Mouse (Mus musculus): ENCODE measurements around the gene Ttyh1. TPM values are rescaled to one million over a fixed set of nuclear protein-coding genes. Genes with fewer than 3 reads are reported as not detected.

The Ttyh1 gene
- polyA plus RNA-seq, 1 experiment from 2014 or later = 43.6 TPM

- ATAC-seq (ENCODE audit: low FRiP score) (no peak), DNase-seq (ENCODE audit: low spot score, missing footprints) (no peak)
- Histone ChIP-seq H3K4me3 (ENCODE audit: low read depth, low read length) (no peak overlapping the region), H3K4me1 (ENCODE audit: control insufficient read depth, insufficient read depth, low read length) (no peaks in the 10 kb centered on the region), H3K4me2 (no peak overlapping the region), H3K27ac (ENCODE audit: low read depth, low read length) (no peak overlapping the region), H3K36me3 (ENCODE audit: control insufficient read depth, insufficient read depth, low read length) (no peaks in the 10 kb centered on the region), H3K27me3 (ENCODE audit: control insufficient read depth, insufficient read depth, low read length) (no peaks in the 10 kb centered on the region), H3K9me3 (ENCODE audit: control insufficient read depth, low read length) (no peaks in the 10 kb centered on the region), H3K9ac (ENCODE audit: low read length) (no peak overlapping the region)
- WGBS = 78% methylated on average over 4 of the region's 4 CpGs
These were observed 31.8 kb upstream of the Ttyh1 start for GRCm38 (mm10) chr7:4087238-4087895.

GRCm38 (mm10) chr7:4087896-4088480, 31.2 kb upstream of the Ttyh1 start:
- 86% methylated on average over 6 of the region's 6 CpGs for WGBS
- Histone ChIP-seq H3K9ac (ENCODE audit: low read length) (no peak overlapping the region), H3K27me3 (ENCODE audit: control insufficient read depth, insufficient read depth, low read length) (no peaks in the 10 kb centered on the region), H3K4me1 (ENCODE audit: control insufficient read depth, insufficient read depth, low read length) (no peaks in the 10 kb centered on the region), H3K4me3 (ENCODE audit: low read depth, low read length) (no peak overlapping the region), H3K36me3 (ENCODE audit: control insufficient read depth, insufficient read depth, low read length) (no peaks in the 10 kb centered on the region), H3K4me2 (no peak overlapping the region), H3K27ac (ENCODE audit: low read depth, low read length) (no peak overlapping the region), H3K9me3 (ENCODE audit: control insufficient read depth, low read length) (no peaks in the 10 kb centered on the region)
- no peak for DNase-seq (ENCODE audit: low spot score, missing footprints)
- ATAC-seq (ENCODE audit: low FRiP score) = no peak

DNA sequence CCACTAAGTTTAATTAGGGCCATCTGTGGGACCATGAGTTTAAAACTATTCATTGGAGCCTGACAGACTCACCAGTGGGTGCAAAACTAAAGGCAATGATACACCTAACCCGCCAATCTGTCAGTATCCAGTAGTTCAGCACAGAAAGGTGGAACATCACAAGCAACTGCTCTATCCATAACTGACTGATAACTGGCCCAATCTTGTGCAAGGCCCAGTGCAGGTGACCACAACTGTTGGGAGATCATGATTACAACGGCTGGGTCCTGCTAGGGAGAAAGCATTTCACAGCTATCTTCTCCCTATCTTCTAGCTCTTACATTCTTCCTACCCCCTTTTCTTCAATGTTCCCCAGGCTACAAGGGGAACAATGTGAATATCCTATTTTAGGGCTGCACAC, 30.5 kb upstream of the Ttyh1 start:
- DNase-seq (ENCODE audit: low spot score, missing footprints) = no peak
- no peaks in the 10 kb centered on the region for H3K27me3 ChIP-seq (ENCODE audit: control insufficient read depth, insufficient read depth, low read length)
- H3K9me3 ChIP-seq (ENCODE audit: control insufficient read depth, low read length) = no peaks in the 10 kb centered on the region
- no peak overlapping the region for H3K27ac ChIP-seq (ENCODE audit: low read depth, low read length)
- H3K9ac ChIP-seq (ENCODE audit: low read length) = no peak overlapping the region
- H3K36me3 ChIP-seq (ENCODE audit: control insufficient read depth, insufficient read depth, low read length) = no peaks in the 10 kb centered on the region
- H3K4me2 ChIP-seq = no peak overlapping the region
- H3K4me3 ChIP-seq (ENCODE audit: low read depth, low read length) = no peak overlapping the region
- ATAC-seq (ENCODE audit: low FRiP score) = no peak
- 84% methylated on average over 2 of the region's 2 CpGs for WGBS
- H3K4me1 ChIP-seq (ENCODE audit: control insufficient read depth, insufficient read depth, low read length) = no peaks in the 10 kb centered on the region

DNA sequence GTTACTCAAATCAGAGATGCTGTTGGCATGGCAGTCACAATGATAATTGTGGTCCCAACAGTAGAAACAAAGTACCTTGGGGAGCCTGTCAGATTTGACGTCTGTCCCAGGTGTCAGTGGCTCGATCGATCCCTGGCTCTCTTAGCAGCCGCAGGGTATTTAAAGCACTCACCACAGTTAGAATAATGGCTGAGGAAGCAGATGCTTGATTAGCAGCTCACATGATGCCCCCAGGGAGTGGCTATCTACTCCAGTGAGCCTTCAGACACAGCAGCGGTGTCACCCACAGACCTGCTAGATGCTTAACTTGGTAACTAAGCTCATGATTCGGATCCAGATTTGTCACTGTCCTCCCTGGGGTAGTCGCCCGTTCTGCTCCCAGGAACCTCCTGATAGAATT, 28.0 kb upstream of the Ttyh1 start:
- WGBS = 64% methylated on average over 8 of the region's 8 CpGs
- H3K27ac ChIP-seq (ENCODE audit: low read depth, low read length) = no peak overlapping the region
- no peaks in the 10 kb centered on the region for H3K9me3 ChIP-seq (ENCODE audit: control insufficient read depth, low read length)
- ATAC-seq (ENCODE audit: low FRiP score) (0 out of 2 replicates have a peak, but pooled peaks have one; percentile 9), DNase-seq (ENCODE audit: low spot score, missing footprints) (no peak)
- H3K27me3 ChIP-seq (ENCODE audit: control insufficient read depth, insufficient read depth, low read length) = no peaks in the 10 kb centered on the region
- no peak overlapping the region for H3K4me2 ChIP-seq
- no peak overlapping the region for H3K9ac ChIP-seq (ENCODE audit: low read length)
- no peaks in the 10 kb centered on the region for H3K4me1 ChIP-seq (ENCODE audit: control insufficient read depth, insufficient read depth, low read length)
- no peaks in the 10 kb centered on the region for H3K36me3 ChIP-seq (ENCODE audit: control insufficient read depth, insufficient read depth, low read length)
- no peak overlapping the region for H3K4me3 ChIP-seq (ENCODE audit: low read depth, low read length)

DNA sequence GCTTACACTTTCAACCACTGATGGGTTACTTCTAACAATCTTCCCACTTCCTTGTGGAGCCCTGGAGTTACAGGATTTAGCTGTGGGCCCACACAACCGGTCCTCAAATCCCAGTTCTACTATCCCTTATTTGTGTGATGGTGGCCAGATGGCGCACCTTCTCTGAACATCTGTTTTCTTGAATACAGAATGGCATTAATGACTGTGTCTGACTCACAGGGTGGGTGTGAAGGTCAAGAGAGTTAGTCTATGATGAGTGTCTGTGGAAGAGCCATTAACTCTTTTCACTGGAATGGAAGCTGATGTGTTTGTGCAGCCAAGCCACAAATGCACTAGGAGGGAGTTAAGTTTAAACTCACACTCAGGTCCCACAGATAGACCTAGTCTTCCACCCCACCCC, 20.9 kb upstream of the Ttyh1 start:
- no peak overlapping the region for H3K9ac ChIP-seq (ENCODE audit: low read length)
- no peak overlapping the region for H3K4me2 ChIP-seq
- no peak for DNase-seq (ENCODE audit: low spot score, missing footprints)
- WGBS = 82% methylated on average over 2 of the region's 2 CpGs
- H3K27ac ChIP-seq (ENCODE audit: low read depth, low read length) = no peak overlapping the region
- no peaks in the 10 kb centered on the region for H3K36me3 ChIP-seq (ENCODE audit: control insufficient read depth, insufficient read depth, low read length)
- H3K4me1 ChIP-seq (ENCODE audit: control insufficient read depth, insufficient read depth, low read length) = no peaks in the 10 kb centered on the region
- ATAC-seq (ENCODE audit: low FRiP score) = no peak
- H3K27me3 ChIP-seq (ENCODE audit: control insufficient read depth, insufficient read depth, low read length) = no peaks in the 10 kb centered on the region
- H3K9me3 ChIP-seq (ENCODE audit: control insufficient read depth, low read length) = no peaks in the 10 kb centered on the region
- no peak overlapping the region for H3K4me3 ChIP-seq (ENCODE audit: low read depth, low read length)

DNA sequence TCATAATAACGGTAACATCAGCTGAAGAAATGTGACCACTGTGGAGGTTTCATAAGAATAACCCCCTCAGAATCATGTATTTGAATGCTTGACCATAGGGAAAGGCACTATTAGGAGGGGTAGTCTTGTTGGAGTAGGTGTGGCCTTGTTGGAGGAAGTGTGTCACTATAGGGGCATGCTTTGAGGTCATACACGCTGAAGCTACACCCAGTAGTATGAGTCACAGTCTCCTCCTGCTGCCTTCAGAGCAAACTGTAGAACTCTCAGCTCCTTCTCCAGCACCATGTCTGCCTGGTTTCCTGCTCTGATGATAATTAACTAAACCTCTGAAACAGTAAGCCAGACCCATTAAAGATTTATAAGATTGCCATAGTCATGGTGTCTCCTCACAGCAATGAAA, 20.4 kb upstream of the Ttyh1 start:
- 80% methylated on average over 2 of the region's 2 CpGs for WGBS
- Histone ChIP-seq H3K4me1 (ENCODE audit: control insufficient read depth, insufficient read depth, low read length) (no peaks in the 10 kb centered on the region), H3K36me3 (ENCODE audit: control insufficient read depth, insufficient read depth, low read length) (no peaks in the 10 kb centered on the region), H3K27ac (ENCODE audit: low read depth, low read length) (no peak overlapping the region), H3K27me3 (ENCODE audit: control insufficient read depth, insufficient read depth, low read length) (no peaks in the 10 kb centered on the region), H3K9me3 (ENCODE audit: control insufficient read depth, low read length) (no peaks in the 10 kb centered on the region), H3K4me2 (no peak overlapping the region), H3K9ac (ENCODE audit: low read length) (no peak overlapping the region), H3K4me3 (ENCODE audit: low read depth, low read length) (no peak overlapping the region)
- no peak for DNase-seq (ENCODE audit: low spot score, missing footprints)
- no peak for ATAC-seq (ENCODE audit: low FRiP score)

- WGBS = 84% methylated on average over 5 of the region's 5 CpGs
- Histone ChIP-seq H3K27me3 (ENCODE audit: control insufficient read depth, insufficient read depth, low read length) (no peaks in the 10 kb centered on the region), H3K4me3 (ENCODE audit: low read depth, low read length) (no peak overlapping the region)
These were observed 18.1 kb upstream of the Ttyh1 start for GRCm38 (mm10) chr7:4101144-4101543.

GRCm38 (mm10) chr7:4103411-4103810, 15.8 kb upstream of the Ttyh1 start:
- Histone ChIP-seq H3K27me3 (ENCODE audit: control insufficient read depth, insufficient read depth, low read length) (no peaks in the 10 kb centered on the region), H3K4me3 (ENCODE audit: low read depth, low read length) (no peak overlapping the region), H3K27ac (ENCODE audit: low read depth, low read length) (no peak overlapping the region), H3K4me1 (ENCODE audit: control insufficient read depth, insufficient read depth, low read length) (no peaks in the 10 kb centered on the region), H3K36me3 (ENCODE audit: control insufficient read depth, insufficient read depth, low read length) (no peaks in the 10 kb centered on the region), H3K9ac (ENCODE audit: low read length) (no peak overlapping the region), H3K4me2 (no peak overlapping the region), H3K9me3 (ENCODE audit: control insufficient read depth, low read length) (no peaks in the 10 kb centered on the region)
- ATAC-seq (ENCODE audit: low FRiP score) (0 out of 2 replicates have a peak, but pooled peaks have one; percentile 44), DNase-seq (ENCODE audit: low spot score, missing footprints) (peak; percentile 91)
- WGBS = 24% methylated on average over 4 of the region's 4 CpGs

More at GRCm38 (mm10) chr7:4101144-4101543, 18.1 kb upstream of the Ttyh1 start:
- no peak overlapping the region for H3K9ac ChIP-seq (ENCODE audit: low read length)
- H3K27ac ChIP-seq (ENCODE audit: low read depth, low read length) = no peak overlapping the region
- no peaks in the 10 kb centered on the region for H3K9me3 ChIP-seq (ENCODE audit: control insufficient read depth, low read length)
- H3K4me1 ChIP-seq (ENCODE audit: control insufficient read depth, insufficient read depth, low read length) = no peaks in the 10 kb centered on the region
- no peak overlapping the region for H3K4me2 ChIP-seq
- no peaks in the 10 kb centered on the region for H3K36me3 ChIP-seq (ENCODE audit: control insufficient read depth, insufficient read depth, low read length)
- ATAC-seq (ENCODE audit: low FRiP score) (no peak), DNase-seq (ENCODE audit: low spot score, missing footprints) (no peak)

DNA sequence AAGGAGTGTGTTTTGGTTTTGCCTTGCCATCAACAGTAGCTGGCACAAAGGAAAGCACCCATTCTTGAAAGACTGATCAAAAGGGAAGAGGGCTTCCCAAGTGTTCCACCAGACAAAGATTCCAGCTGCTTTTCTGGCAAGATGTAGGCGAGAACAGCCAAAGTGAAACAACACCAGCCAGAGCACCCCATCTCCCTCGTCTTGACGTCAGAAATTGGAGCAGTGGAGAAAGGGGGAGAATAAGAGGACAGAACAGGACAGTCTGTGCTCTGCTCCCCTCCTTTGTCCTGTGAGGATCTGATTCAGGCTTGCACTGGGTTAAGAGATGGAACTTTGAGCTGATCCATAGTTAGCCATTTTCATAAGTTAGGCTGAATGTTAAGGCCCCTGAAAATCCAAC, 7.4 kb upstream of the Ttyh1 start:
- 54% methylated on average over 3 of the region's 3 CpGs for WGBS
- ATAC-seq (ENCODE audit: low FRiP score) (no peak), DNase-seq (ENCODE audit: low spot score, missing footprints) (no peak)
- no peak overlapping the region for H3K4me2 ChIP-seq
- no peak overlapping the region for H3K9ac ChIP-seq (ENCODE audit: low read length)
- H3K27ac ChIP-seq (ENCODE audit: low read depth, low read length) = no peak overlapping the region
- H3K27me3 ChIP-seq (ENCODE audit: control insufficient read depth, insufficient read depth, low read length) = no peaks in the 10 kb centered on the region
- no peaks in the 10 kb centered on the region for H3K4me1 ChIP-seq (ENCODE audit: control insufficient read depth, insufficient read depth, low read length)
- H3K4me3 ChIP-seq (ENCODE audit: low read depth, low read length) = no peak overlapping the region
- H3K9me3 ChIP-seq (ENCODE audit: control insufficient read depth, low read length) = no peaks in the 10 kb centered on the region
- no peaks in the 10 kb centered on the region for H3K36me3 ChIP-seq (ENCODE audit: control insufficient read depth, insufficient read depth, low read length)

Measured in midbrain, embryonic 11.5 days (tissue).